Mouse (Mus musculus) spleen, postnatal 14 days (tissue): ENCODE data around the gene Gli2.

Source experiments
- DNase-seq, 2 experiments: peaks; one replicate each; pipeline ENCODE4 v3.0.0; 2021 to 2022; ENCODE audit warnings: low spot score in 2 of 2

The Gli2 gene

DNA sequence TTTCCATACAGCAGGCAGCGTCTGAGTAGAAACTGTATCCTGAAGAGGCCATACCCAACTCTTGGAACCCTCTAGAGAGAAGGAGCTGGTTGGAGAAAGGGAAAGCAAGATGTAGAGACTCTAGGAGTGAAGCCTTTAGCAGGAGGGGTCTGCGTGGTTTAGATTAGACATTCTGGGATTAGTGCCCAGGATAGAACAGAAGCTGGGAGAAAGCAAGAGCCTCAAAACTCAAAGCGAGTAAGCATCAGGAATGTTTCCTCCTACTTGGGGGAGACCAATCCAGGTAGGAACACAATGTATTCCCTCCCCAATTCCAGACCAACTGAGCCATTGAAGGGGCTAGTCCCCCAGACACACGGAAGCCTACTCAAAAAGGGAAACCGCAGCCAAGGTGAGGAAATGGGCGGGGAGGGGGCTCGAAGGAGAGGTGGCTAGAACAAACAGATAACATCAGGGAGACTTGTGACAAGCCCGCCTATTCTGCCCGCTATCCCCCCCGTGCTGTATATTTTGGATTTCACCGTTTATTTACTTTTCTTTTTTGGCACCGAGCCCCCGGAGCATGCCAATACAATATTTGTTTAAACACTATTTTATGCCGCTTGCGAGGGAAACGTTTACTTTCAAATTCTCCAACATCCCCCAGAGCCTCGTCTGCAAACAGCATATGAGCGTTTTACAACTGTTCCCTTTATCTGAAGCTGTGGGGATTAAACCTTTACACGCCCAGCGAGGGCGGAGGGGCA lies 2.1 kb downstream of the Gli2 start:
- no peak for DNase-seq

DNA sequence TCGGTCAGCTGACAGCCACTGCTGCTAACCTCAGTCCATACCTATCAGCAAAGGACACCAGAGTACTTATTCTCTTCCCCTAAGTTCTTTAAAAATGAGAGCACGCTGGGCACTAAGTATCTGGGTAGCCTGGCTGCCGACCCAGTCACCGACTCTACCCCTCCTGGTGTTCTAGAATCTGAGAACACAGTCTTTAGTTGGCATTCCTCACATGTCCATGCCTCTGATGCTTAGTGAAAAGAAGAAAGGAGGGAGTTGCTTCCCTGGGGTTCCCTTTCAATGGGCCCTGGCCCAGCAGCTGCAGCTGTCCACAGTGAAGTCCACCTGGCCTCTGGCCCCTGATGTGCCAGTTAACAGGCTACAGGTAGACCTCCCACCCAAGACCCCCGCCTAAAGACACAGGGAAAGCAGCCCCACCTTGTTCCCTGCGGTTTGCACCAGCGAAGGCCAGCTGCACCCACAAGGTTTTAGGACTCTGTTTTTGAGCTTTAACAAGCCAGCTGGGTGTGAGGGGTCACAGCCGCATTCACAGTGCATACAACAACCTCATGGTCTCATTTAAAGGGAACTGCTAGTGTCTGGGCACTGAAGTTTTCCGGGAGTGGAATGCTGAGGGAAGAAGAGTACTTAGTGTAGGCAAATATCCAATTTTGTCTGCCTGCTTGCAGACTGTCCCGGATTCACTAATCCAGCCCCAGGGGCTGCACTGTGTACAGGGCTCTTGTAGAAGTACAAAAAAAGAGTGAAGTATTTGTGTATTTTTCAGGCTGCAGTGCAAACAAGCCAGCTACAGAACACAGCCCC lies 3.4 kb downstream of the Gli2 start:
- DNase-seq = no peak

DNA sequence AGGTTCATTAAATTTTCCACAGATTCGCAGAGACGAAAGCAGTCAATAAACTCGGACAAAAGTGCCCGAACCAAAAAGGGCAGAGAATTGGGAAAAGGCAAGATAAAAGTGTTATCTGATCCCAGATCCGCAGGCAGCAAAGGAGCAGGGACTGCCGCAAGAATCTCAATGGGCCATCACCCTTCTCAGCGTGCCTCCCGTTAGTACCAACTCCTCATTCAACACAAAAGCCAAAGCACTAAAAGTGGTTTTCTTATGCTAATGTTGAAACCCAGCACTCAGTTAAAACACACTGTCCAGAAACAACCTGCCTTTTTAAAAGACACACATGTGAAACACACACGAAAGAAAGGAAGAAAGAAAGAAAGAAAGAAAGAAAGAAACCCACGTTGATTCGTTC lies 4.4 kb downstream of the Gli2 start:
- DNase-seq = no peak

GRCm38 (mm10) chr1:119048547-119048946 lies 4.9 kb downstream of the Gli2 start:
- no peak for DNase-seq

GRCm38 (mm10) chr1:119047462-119048371 lies 5.7 kb downstream of the Gli2 start:
- DNase-seq = no peak

- no peak for DNase-seq
These were observed 15.0 kb downstream of the Gli2 start for GRCm38 (mm10) chr1:119038436-119038835.

DNA sequence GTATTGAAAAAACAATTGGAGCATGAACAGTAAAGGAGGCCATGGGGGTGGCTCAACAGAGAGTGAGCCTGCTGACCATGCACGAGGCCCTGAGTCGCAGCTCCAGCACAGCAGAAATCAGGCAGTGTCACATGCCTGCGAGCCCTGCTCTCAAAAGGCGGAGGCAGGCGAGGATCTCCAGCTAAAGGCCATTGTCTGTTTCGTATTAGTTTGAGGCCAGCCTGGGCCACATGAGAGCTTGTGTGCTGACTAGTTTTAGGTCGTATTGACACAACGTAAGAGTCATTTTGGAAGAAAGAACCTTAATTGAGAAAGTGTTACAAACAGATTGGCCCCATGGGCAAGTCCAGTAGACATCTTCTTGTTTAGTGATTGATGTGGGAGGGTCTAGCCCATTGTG lies 17.5 kb downstream of the Gli2 start:
- DNase-seq = no peak

DNA sequence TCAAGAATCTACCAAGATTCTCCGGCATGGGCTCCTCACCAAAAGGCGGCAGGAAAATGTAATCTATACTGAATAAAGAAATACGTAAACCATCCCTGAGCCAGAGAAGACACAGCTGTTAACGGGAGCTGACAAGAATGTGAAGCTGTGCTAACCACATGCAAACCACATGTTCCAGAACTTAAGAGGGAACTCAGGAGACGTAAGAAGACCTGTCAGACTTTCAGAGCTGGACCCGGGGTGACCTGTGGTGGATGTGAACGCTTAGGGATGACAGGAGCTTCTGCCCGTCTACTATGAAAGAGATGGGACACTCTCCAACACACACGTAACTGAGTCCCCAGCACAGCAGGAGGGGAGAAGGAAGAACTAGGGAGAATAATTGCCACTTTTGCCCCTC lies 18.1 kb downstream of the Gli2 start:
- DNase-seq = no peak

- DNase-seq = no peak
These were observed 19.2 kb downstream of the Gli2 start for GRCm38 (mm10) chr1:119034163-119034705.

- DNase-seq = no peak
These were observed 19.8 kb downstream of the Gli2 start for GRCm38 (mm10) chr1:119033450-119034162.

GRCm38 (mm10) chr1:119031185-119031584 lies 22.2 kb downstream of the Gli2 start:
- no peak for DNase-seq

DNA sequence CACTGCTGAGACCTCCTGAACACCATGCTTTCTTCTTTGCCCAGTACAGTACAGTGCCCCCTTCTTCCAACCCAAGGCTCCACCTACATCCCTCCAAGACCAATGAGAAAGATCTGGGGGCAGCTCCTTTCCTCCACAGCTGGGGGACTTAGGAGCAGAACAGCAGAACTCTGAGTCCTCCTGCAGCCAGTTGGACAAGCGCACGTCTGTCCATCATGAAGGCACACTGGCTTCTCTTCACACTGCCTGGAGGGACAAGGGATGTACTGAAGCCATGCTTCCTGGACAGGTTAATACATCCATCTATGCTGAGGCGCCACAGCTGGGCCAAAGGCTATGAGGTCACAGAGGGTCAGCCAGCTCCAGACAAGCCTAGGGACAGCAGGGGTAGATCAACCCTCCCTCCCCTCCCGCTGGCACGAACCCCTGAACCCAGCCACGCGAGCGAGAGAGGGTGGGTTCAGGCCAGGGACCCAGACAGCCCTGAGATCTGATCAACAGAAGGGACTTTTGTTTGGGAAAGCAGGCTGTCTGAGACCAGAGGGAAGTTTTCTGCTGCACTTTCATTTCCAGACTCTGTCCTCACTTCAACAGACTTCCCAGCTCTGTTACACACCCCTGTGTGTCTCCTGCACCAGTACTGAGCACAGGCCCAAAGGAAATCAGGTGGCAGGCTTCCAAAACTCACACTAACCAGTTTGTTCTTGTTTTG lies 27.6 kb downstream of the Gli2 start:
- DNase-seq = no peak

DNA sequence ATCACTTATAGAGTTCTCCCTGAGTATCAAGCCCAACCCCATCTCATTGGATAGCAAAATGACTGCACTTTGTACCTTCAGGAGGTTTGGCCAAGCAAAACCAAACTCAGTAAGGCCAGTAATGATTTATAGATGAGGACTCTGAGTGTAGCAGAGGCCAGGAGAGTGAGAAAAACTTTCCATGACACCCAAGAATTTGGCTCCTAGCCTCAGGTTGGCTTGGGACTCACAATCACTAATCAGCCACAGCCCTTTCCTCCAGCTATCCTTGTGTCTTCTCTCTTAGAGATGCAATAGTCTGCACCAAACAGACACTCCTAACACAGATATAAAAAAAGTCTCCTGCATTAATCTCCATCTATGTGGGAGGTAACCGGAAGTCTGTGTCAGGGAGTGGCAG lies 31.1 kb downstream of the Gli2 start:
- no peak for DNase-seq

- DNase-seq = no peak
These were observed 33.3 kb downstream of the Gli2 start for GRCm38 (mm10) chr1:119020092-119020491.

GRCm38 (mm10) chr1:119019056-119019455 lies 34.4 kb downstream of the Gli2 start:
- DNase-seq = no peak

DNA sequence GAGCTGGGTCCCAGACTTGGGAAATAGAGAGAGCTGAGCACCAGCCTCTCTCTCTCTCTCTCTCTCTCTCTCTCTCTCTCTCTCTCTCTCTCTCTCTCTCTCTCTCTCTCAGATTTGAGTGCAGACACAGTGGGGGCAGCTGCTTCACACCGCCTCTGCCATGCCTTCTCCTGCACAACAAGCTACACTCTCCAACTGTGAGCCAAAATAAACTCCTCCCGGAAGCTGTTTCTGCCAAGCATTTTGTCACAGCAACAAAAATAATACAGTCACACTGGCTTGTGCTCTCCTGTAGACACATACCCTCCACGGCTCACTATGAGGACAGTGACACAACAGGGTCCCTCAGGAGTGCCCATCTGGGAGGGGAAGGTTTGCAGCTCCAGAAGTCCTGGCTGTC lies 36.6 kb downstream of the Gli2 start:
- DNase-seq = no peak

DNA sequence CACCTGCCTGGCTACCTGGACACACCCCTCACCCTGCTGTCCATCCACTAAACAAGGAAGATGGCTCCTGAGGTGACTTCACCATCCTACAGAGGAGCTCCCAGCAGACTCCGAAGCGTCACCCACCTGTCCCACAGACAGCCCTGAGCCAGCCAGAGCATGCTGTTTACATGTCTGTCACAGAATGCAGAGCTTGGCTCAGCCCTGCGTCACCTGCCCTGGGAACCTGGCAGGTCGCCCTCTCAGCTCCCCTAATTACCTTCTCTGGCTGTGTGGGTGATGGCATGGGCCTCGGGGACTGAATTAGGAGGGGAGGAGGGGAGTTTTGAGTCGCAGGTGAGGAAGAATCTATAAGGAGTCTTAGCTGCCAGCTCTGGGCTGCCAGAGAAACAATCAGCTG lies 38.3 kb downstream of the Gli2 start:
- no peak for DNase-seq

DNA sequence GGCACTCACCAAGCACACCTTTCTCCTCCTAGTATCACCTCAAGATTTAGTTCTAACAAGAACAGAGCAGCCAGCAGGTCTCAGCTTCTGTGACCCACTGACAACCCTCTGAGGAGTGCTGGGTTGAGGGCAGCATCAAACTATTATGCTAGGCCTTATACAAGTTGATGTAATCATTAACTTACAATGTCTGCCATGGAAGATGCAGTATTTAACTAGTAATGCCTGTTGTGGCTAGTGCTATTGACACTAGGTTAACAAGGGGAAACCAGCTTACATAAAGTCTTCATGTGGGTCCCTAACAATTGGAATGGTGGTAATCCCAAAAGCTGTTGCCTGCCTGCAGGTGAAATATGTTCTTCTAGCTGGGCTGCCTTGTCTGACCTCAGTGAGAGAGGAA lies 44.5 kb downstream of the Gli2 start:
- DNase-seq = no peak

- no peak for DNase-seq
These were observed 49.5 kb downstream of the Gli2 start for GRCm38 (mm10) chr1:119003852-119004398.

DNA sequence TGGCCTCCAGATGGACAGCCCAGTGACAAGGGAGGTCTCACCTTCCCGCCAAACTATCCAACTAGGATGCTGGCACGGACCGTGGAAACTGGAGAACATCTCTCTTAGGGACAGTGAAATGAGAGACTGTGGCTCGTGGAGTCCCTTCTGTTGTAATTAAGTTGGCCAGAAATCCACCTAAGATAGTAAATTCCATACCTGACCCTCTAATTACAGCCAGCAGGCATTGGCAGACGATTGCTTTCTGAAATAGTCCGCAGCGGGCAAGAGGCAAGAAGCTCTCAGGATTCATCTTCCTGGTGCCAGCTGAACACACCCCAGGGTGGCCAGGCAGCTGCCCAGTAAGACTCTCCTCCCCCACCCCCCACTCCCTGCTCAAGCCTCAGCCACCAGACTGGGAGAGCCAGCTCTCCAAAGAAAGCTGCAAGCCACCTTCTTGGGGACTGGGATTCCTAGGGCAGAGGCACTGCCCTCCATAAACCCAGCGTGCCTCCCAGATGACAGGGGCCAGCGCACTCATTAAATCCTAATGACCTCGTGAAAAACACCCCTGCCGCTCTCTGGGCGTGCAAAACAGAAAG lies 51.9 kb downstream of the Gli2 start:
- no peak for DNase-seq
